Mouse (Mus musculus): ENCODE results near the gene Zfp715.

- TF ChIP-seq ZC3H11A (IDR thresholded peaks at IDR 0.05; ENCODE audit: borderline replicate concordance, low read depth, low read length): peak; percentile 71
- peak; percentile 89 for TF ChIP-seq HCFC1 (IDR thresholded peaks at IDR 0.05; ENCODE audit: borderline replicate concordance, insufficient read depth, low read length)
- TF ChIP-seq MAFK (IDR thresholded peaks at IDR 0.05; ENCODE audit: insufficient read depth, low read depth, low read length): no peak
These were observed 30.1 kb downstream of the Zfp715 start for GRCm38 (mm10) chr7:43282859-43283595.
